ENCODE assay signal across 20 mouse cellular contexts in genomic region chr6:92904491-92904890, GRCm38 (mm10). TPM values are rescaled to one million over a fixed set of nuclear protein-coding genes. Genes with fewer than 3 reads are reported as not detected.
"Had no signal": no experiment of that assay in that cellular context is flagged by ENCODE, and none has a peak within 500 bp of the region (broad histone marks: within the 10 kb centered on the region; RNA-seq: fewer than 3 reads in every experiment).

No protein-coding gene starts in this region.

- H3K9me3 ChIP-seq: limb, embryonic 15.5 days; liver, embryonic 12.5 days; midbrain, embryonic 10.5 days; neural tube, embryonic 13.5 days had no signal

- H3K36me3 ChIP-seq: neural tube, embryonic 13.5 days had no signal

- H3K27me3 ChIP-seq: limb, embryonic 15.5 days; liver, embryonic 12.5 days; neural tube, embryonic 13.5 days had no signal

- ATAC-seq: liver, embryonic 12.5 days; midbrain, embryonic 16.5 days had no signal

- DNase-seq: kidney, adult 18-20 months; kidney, postnatal 14 days; layer of hippocampus, adult 9-11 months; left cerebral cortex, postnatal 4 days; lung, postnatal 4 days; retina, postnatal 1 day; right cerebral cortex, postnatal 4 days; spleen, adult 18-20 months; thymus, adult 2 months; thymus, postnatal 25 days had no signal

- H3K27ac ChIP-seq: limb, embryonic 15.5 days; liver, embryonic 12.5 days; midbrain, embryonic 10.5 days; neural tube, embryonic 13.5 days had no signal

- H3K4me2 ChIP-seq: limb, embryonic 15.5 days; liver, embryonic 12.5 days; neural tube, embryonic 13.5 days had no signal

- H3K9ac ChIP-seq: limb, embryonic 15.5 days; liver, embryonic 12.5 days; neural tube, embryonic 13.5 days had no signal

- H3K4me1 ChIP-seq: liver, embryonic 12.5 days; neural tube, embryonic 13.5 days had no signal

- H3K4me3 ChIP-seq: limb, embryonic 15.5 days; liver, embryonic 12.5 days; midbrain, embryonic 10.5 days; neural tube, embryonic 13.5 days had no signal

RNA-seq across cellular contexts. Expression of gene Gm15737, which starts 35.3 kb away (rescaled TPM):
- total RNA-seq: layer of hippocampus, adult 18-20 months; left cerebral cortex, postnatal 10 days; left cerebral cortex, postnatal 4 days; megakaryocyte, adult 5-6 weeks had no signal
- polyA plus RNA-seq: liver, embryonic 12.5 days; liver, embryonic 16.5 days; midbrain, embryonic 10.5 days; midbrain, embryonic 16.5 days; neural tube, embryonic 13.5 days; testis, adult 2 months; thymus, adult 2 months had no signal
